Mouse (Mus musculus): ENCODE data around the gene Dbndd2.

Gene Dbndd2

GRCm38 (mm10) chr2:164453047-164453757 lies 32.7 kb upstream of the Dbndd2 start:
- in situ Hi-C loops (cut with MboI; ENCODE audit: low sequenced_read_pairs), result no loop called here

DNA sequence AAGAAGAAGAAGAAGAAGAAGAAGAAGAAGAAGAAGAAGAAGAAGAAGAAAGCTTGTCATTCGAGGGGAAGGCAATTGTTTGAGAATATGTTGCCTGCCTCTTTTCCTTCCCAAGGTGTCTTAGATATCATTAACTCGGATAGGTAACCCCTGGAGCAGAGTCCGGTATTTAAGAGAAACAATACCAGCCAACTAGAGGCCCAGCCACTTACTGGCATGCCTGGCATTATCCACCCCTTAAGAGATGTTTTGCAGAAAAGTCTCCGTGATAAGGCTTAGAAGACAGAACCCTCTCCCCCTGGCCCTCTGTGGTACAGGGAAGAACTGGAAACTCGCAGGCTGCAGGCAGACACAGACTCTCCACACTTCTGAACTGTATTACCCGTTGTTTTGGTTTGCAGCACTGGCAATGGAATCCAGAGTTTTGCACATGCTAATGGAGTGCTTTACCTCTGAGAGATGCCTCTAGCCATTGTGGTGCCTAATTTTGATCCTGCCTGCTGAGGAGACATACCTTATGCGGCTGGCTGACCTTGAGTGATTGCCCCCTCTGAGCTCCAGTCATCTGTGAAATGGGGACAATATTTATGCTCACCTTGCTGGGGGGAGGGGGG lies 31.9 kb upstream of the Dbndd2 start:
- in situ Hi-C loops (cut with MboI; ENCODE audit: low sequenced_read_pairs), result no loop called here

DNA sequence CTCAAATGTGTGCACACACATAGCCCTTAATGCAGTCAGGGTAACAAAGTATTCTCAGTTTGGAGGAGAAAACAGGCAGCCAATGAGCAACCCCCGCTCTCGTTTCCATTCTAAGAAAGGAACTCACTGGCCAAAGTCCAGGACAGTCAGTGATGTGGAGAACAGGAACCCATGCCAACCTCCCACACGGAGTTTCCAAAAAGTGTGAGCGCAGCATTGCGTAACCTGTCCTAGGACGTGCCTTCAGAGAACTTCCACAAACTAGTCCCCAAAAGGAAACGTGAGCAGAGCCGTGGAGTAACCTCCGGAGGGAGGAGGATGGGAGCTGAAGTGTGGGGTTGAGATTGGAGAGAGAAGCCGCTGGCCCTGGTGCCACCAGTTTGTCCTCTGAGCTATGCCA lies 31.1 kb upstream of the Dbndd2 start:
- in situ Hi-C loops (cut with MboI; ENCODE audit: low sequenced_read_pairs), result no loop called here

GRCm38 (mm10) chr2:164455421-164456190 lies 30.3 kb upstream of the Dbndd2 start:
- in situ Hi-C loops (cut with MboI; ENCODE audit: low sequenced_read_pairs), result no loop called here

DNA sequence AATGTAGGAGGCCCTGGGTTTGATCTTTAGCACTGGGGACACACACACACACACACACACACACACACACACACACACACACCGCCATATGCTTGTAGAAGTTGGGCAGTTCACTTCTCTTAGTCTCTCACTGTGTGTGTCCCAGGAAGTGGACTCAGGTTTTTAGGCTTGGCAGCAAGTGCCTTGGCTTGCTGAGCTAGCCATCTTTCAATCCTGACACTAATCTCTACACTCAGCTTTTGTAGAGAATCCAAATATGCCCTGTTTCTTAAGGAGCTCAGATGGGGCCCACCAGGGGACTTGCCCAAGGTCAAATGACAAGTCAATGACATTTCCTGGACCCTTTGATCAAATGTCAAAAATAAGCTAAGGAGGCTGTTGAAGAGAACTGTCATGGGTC lies 29.5 kb upstream of the Dbndd2 start:
- in situ Hi-C loops (cut with MboI; ENCODE audit: low sequenced_read_pairs), result no loop called here

- in situ Hi-C loops (cut with MboI; ENCODE audit: low sequenced_read_pairs), result no loop called here
These were observed 29.0 kb upstream of the Dbndd2 start, which contains the start of gene Sys1 for GRCm38 (mm10) chr2:164456864-164457300. Gene Sys1, plus strand, starts transcription at chr2:164456964.

DNA sequence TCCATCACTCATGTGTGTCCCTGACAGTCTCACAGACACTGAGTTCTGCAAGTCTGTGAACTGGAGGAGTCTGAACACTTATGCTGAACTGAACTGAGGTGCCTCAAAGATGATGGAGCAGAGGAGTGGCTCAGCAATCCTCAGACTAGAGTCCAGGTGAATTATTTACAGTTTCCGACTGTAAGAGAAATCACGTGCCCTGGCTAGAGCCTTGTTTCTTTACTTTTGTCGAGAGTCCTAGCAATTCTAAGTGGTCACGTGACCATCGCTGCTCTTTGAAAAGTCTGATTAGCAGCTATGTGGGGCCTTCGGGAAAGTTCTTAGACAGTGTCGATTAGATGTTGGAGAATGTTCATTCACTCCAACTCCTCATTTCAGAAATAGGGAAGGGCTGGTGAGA lies 28.0 kb upstream of the Dbndd2 start:
- in situ Hi-C loops (cut with MboI; ENCODE audit: low sequenced_read_pairs), result no loop called here

GRCm38 (mm10) chr2:164458535-164458934 lies 27.4 kb upstream of the Dbndd2 start:
- in situ Hi-C loops (cut with MboI; ENCODE audit: low sequenced_read_pairs), result no loop called here

DNA sequence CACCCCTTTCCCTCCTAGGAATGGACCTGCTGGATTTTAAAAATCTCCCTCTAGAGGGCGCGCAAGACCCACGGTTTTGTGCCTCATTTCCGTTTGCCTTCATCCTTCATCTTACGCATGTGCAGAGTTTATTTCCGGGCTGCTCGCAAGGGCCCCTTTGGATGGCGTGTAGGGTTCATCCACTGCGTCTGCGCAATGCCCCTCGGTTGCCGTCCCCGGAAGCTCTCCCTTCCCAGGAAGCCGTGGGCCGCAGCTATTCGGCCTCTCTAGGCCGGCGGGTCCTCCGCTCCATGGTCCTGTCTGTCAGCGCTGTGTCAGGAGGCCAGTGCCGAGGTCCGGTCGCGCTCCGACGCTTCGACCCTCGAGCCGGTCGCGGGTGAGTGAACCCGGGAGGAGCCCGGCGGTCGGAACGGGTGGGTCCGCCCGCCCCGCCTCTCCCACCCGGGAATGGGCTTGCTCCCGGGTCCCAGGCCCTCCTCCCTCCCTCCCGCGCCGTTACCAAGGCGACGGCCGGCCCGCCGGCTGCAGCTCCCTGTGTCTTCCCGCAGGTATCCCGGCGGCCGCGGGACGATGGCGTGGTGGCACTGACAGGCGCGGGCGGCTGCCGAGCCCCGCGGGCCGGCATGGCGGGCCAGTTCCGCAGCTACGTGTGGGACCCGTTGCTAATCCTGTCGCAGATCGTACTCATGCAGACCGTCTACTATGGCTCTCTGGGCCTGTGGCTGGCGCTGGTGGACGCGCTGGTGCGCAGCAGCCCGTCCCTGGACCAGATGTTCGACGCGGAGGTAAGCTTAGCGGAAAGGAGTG lies 25.0 kb upstream of the Dbndd2 start, which contains the start of gene Gm20458:
TSS of gene Gm20458 (plus strand) at position 223 of the 807 bp plus-strand sequence.
- in situ Hi-C loops (cut with MboI; ENCODE audit: low sequenced_read_pairs), result no loop called here

DNA sequence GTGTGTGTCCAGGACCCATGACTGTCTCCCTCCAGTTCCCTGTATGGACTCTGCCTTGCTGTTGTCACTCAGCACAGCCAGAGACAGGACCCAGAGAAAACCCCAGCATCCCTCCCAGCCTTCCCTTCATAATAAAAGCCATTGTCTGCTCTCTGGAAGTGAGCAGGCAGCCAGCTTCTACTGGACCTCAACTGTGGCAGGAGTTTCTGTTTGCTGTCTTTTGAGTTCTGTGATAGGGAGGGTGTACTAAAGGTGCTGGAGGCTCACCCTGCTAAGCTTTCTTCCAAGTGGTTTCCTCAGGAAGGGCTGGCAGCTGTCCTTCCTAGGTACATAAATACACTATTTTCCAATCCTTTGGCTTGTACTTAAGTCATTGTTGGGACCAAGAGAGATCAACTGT lies 20.7 kb upstream of the Dbndd2 start:
- in situ Hi-C loops (cut with MboI; ENCODE audit: low sequenced_read_pairs), result no loop called here

- in situ Hi-C loops (cut with MboI; ENCODE audit: low sequenced_read_pairs), result no loop called here
These were observed 19.1 kb upstream of the Dbndd2 start for GRCm38 (mm10) chr2:164466787-164467186.

DNA sequence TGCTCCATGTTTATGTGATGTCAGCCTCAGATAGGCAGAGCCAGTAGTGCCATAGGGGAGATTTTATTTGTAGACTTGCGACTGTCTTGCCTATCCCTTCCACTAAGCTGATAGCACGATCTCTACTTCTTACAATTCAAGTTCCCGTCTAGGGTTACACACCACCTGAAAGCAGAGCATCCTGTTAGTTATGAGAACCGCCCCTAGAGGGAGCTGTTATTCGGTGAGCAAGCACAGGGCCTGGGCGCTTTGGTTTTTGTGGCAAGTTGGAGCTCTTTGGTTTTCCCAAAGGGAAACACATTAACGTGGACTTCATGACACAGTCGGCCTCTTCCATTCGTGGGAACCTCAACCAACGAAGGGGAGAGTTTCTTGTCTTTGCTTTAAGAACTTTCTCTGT lies 15.7 kb upstream of the Dbndd2 start:
- in situ Hi-C loops (cut with MboI; ENCODE audit: low sequenced_read_pairs), result no loop called here

GRCm38 (mm10) chr2:164473624-164474023 lies 12.3 kb upstream of the Dbndd2 start, which contains the start of gene Trp53tg5:
Gene Trp53tg5, minus strand, starts transcription at chr2:164473724.
- in situ Hi-C loops (cut with MboI; ENCODE audit: low sequenced_read_pairs), result no loop called here

- in situ Hi-C loops (cut with MboI; ENCODE audit: low sequenced_read_pairs), result no loop called here
These were observed 580 bp downstream of the Dbndd2 start for GRCm38 (mm10) chr2:164486258-164487114.

DNA sequence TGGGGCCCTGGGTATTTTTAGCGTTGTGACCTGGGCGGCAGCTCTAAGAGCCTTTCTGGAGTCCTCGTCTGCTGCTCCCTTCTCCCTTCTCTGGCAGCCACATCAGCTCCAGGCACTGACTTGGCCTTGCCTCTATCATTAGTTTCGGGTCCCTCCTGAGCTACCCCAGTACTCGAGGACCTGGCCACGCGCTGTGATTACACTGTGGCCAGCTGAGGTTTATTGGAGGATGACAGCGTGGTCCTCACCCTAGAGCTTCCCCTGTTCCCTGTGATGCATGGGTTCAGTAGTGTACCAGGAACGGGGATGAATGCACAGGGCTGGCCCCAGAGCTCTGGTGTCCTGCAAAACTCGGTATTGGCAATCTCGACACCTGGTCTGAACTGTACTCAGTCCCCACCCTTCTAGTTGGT lies 1.2 kb downstream of the Dbndd2 start:
- in situ Hi-C loops (cut with MboI; ENCODE audit: low sequenced_read_pairs), result no loop called here

- in situ Hi-C loops (cut with MboI; ENCODE audit: low sequenced_read_pairs), result no loop called here
These were observed 1.9 kb downstream of the Dbndd2 start for GRCm38 (mm10) chr2:164487812-164488211.

DNA sequence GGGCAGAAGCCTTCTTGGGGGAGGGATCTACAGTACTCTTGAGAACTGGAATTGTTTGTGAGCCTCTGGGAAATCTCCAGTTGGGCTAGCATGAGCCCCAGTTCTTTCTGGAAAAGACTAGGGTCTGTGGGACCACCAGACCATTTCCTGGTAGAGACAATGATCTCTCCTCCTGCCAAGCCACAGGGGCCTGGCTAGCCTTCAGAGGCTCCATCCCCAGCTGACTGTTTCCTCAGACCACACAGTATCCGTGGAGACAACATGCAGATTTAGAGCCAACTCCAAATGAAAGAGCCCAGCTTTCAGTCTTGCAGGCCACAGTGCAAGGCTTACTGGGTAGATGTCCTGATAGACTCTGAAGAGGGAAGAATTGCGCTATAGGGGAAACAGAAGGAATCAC lies 8.2 kb downstream of the Dbndd2 start:
- in situ Hi-C loops (cut with MboI; ENCODE audit: low sequenced_read_pairs), result no loop called here

- in situ Hi-C loops (cut with MboI; ENCODE audit: low sequenced_read_pairs), result no loop called here
These were observed 10.4 kb downstream of the Dbndd2 start for GRCm38 (mm10) chr2:164496331-164496730.

DNA sequence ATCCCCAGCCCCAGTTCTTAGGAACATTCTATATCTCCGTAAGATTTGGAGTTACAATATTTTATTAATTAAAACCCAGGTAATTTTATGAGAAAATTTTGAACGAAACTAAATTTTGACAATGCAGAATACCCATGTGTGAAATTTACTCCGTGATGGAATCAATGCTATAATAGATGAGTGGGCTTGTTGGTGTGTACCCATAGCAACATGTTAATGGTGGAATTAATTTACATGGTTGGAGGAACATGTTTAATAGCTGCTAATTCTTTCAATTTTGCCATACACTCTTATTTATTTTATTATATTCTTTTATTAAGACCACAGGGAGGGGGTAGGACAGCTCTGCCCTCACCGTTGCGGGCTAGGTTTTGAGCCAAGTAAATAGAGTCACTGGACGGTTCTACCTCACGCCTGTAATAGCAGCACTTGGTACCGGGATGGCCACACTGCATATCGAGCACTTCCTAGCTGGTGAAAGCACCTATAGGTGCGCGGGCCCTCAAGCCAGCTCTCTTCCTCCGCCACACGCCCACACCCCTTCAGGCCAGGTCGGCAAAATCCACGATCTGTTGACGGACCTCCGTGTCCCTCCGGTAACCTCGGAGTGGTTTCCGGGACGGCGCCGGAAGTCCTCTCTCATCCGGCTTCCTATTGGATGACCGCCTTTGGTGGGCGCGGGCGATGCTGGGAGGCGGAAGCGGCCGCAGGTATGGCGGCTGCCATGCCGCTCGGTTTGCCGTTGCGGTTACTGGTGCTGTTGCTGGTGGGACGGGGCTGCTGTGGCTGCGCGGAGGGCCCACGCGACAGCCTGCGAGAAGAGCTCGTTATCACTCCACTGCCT lies 11.2 kb downstream of the Dbndd2 start, which contains the start of gene Pigt:
TSS of gene Pigt (plus strand) at position 674 of the 844 bp plus-strand sequence.
- in situ Hi-C loops (cut with MboI; ENCODE audit: low sequenced_read_pairs), result no loop called here
